Comparison of ENCODE assay signal across 8 mouse cellular contexts in the genomic region with DNA sequence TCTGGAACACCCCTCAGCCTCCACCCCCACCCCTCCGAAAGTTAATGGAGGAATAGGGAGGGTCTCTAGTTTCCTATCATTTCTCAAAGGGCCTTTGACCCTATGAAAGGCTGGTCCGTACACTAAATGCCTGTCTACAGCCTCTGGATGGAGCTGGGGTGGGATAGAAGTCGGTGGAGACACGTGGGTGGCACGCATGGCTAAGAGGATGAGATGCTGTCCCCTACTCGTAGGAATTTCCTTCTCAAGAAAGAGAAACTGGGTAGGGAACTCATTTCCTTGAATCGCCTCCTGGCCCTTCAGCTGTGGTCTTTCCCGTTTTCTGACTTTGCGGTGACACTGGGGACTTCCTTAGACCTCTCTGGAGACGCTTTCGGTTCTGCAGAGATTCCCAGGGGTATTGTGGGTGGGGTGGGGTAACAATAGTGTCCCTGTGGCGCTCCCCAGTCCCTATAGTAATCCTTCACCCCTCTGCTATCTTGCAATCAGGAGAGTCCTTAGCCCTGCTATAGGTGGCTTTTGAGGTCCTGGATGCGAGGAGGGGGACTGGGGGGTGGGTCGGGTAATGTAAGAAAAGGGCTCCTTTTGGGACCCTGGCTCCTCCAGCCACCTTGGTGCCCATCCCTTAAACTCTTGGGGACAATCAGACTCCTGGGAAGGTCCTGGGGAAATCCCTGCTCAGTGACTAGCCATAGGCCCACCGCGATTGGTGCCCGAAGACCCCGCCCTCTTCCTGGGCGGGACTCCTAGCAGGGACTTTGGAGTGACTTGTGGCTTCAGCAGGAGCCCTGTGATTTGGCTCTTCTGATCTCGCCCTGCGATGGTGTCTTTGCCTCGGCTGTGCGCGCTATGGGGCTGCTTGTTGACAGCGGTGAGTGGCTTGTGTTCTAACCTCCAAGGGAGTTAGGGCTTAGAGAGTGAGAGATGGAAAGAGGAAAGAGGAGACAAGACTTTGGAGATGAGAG. TPM values are rescaled to one million over a fixed set of nuclear protein-coding genes. Genes with fewer than 3 reads are reported as not detected.
DNase-seq lines count a peak whose midpoint lies in the region; ATAC-seq lines count a peak whose summit lies in the region.

A gene (plus strand): TSS at position 740 of the 965 bp plus-strand sequence.

- no peak for ATAC-seq in forebrain, embryonic 15.5 days (replicated peaks)
- ATAC-seq in hematopoietic stem cell, adult 5-6 weeks (replicated peaks in 1 of 2; ENCODE audit: insufficient read depth in 1 of 2, low FRiP score in 2 of 2, low TSS enrichment in 1 of 2, low read depth in 1 of 2, poor library complexity in 2 of 2, severe bottlenecking in 2 of 2): peak; percentile 61 to 70; a peak in 2 of 4 replicates

- no peak within 1 kb of the TSS for H3K27ac ChIP-seq in forebrain, embryonic 15.5 days (replicated peaks)
- peak within 1 kb of the TSS; percentile 76 for H3K27ac ChIP-seq in limb, embryonic 10.5 days

- 0 out of 2 replicates have a peak within 1 kb of the TSS, but pooled peaks have one; percentile 9 for H3K4me3 ChIP-seq in forebrain, embryonic 15.5 days
- H3K4me3 ChIP-seq in limb, embryonic 10.5 days: peak within 1 kb of the TSS; percentile 53

- no peak within 1 kb of the TSS for H3K9ac ChIP-seq in forebrain, embryonic 15.5 days (replicated peaks)

- H3K4me1 ChIP-seq in forebrain, embryonic 15.5 days: peaks cover 13% of the 10 kb centered on the region
- peaks cover 30% of the 10 kb centered on the region for H3K4me1 ChIP-seq in limb, embryonic 10.5 days

- peaks cover 4% of the 10 kb centered on the region; the same call in 1 of the 2 replicates for H3K27me3 ChIP-seq in forebrain, embryonic 15.5 days
- H3K27me3 ChIP-seq in limb, embryonic 10.5 days (ENCODE audit: low read depth, poor library complexity, severe bottlenecking): peaks cover 11% of the 10 kb centered on the region

- DNase-seq in ovary, adult 18-20 months (ENCODE audit: low spot score): peak; percentile 19
- no peak for DNase-seq in ovary, postnatal 10 days (ENCODE audit: low spot score)
- DNase-seq in limb, embryonic 10.5 days (ENCODE audit: low spot score): peak; percentile 79
- peak; percentile 77 for DNase-seq in mesoderm, embryonic 11.5 days (ENCODE audit: low read depth, low spot score)
- peak; percentile 87 to 89 for DNase-seq in spleen, postnatal 36 days (ENCODE audit: low spot score in 2 of 2)
- no peak for DNase-seq in right cerebral cortex, postnatal 25 days

- H3K9me3 ChIP-seq in forebrain, embryonic 15.5 days: no peaks in the 10 kb centered on the region
- 0 out of 2 replicates have a peak, but pooled peaks cover 2% of the 10 kb centered on the region for H3K9me3 ChIP-seq in limb, embryonic 10.5 days (replicated peaks)

- no peaks in the 10 kb centered on the region for H3K36me3 ChIP-seq in forebrain, embryonic 15.5 days
- H3K36me3 ChIP-seq in limb, embryonic 10.5 days: no peaks in the 10 kb centered on the region

- peak within 1 kb of the TSS; percentile 20 for H3K4me2 ChIP-seq in forebrain, embryonic 15.5 days (replicated peaks)

- 14% methylated on average over 25 of the region's 25 CpGs for WGBS in forebrain, embryonic 15.5 days
- 15% methylated on average over 25 of the region's 25 CpGs for WGBS in limb, embryonic 10.5 days

RNA-seq across cellular contexts. Expression of the gene that starts here (rescaled TPM):
- polyA plus RNA-seq in forebrain, embryonic 15.5 days (2015; fragmentation: Nextera tagmentation; extraction: Ambion mirVana): 4.8 and 5.8 TPM in 2 replicates
- total RNA-seq in hematopoietic stem cell, adult 5-6 weeks (2017): 0.94 and 3.4 TPM in 2 replicates
- 10.5 and 11.5 TPM in 2 replicates for polyA plus RNA-seq in limb, embryonic 10.5 days (2016; fragmentation: Nextera tagmentation; extraction: Ambion mirVana)

Comparison
In these comparisons a context has a peak if more than half of its experiments do, and no peak if none do; other contexts are left out.
1. DNase-seq: peak in ovary, adult 18-20 months (single experiment), limb, embryonic 10.5 days (single experiment), mesoderm, embryonic 11.5 days (single experiment) and spleen, postnatal 36 days (2 of 2); none in ovary, postnatal 10 days (single experiment) and right cerebral cortex, postnatal 25 days (single experiment).